Mouse (Mus musculus) liver, postnatal 0 days (tissue): ENCODE data around the gene Gramd4. TPM values are rescaled to one million over a fixed set of nuclear protein-coding genes. Genes with fewer than 3 reads are reported as not detected.

ENCODE experiments used
- ATAC-seq: fragments of 200-750 bp; cut with Nextera tagmentation; 2 replicates; pipeline ENCODE4 v1.8.0; 2017; ENCODE audit warnings: mild to moderate bottlenecking, moderate library complexity
- DNase-seq: peaks from one replicate; pipeline ENCODE4 v3.0.0-alpha.2; 2016
- H3K27ac ChIP-seq: fragments of 300-500 bp; sonication (generic); 2 replicates; pipeline ENCODE4 v1.5.1; 2014; ENCODE audit warnings: antibody characterized with exemption, moderate library complexity, mild to moderate bottlenecking, low read depth
- H3K27me3 ChIP-seq: fragments of 300-500 bp; sonication (generic); 2 replicates; pipeline ENCODE4 v1.6.1; 2014; ENCODE audit warnings: low read length, control low read depth, mixed read lengths; ENCODE audit not compliant: insufficient read depth
- H3K36me3 ChIP-seq: fragments of 300-500 bp; sonication (generic); replicated peaks from 2 replicates; pipeline ENCODE4 v1.6.1; 2014; ENCODE audit warnings: mild to moderate bottlenecking, control low read depth, low read length, moderate library complexity, mixed read lengths; ENCODE audit not compliant: insufficient read depth
- H3K4me1 ChIP-seq: fragments of 300-500 bp; sonication (generic); 2 replicates; pipeline ENCODE4 v1.6.1; 2014; ENCODE audit warnings: antibody characterized with exemption, mild to moderate bottlenecking, control low read depth; ENCODE audit not compliant: insufficient read depth
- H3K4me2 ChIP-seq: fragments of 300-500 bp; sonication (generic); 2 replicates; pipeline ENCODE4 v1.6.1; 2014; ENCODE audit warnings: low read depth, mild to moderate bottlenecking, low read length, moderate library complexity, mixed read lengths
- H3K4me3 ChIP-seq: fragments of 300-500 bp; sonication (generic); 2 replicates; pipeline ENCODE4 v1.5.1; 2014; ENCODE audit warnings: low read depth, low read length
- H3K9ac ChIP-seq: fragments of 300-500 bp; sonication (generic); replicated peaks from 2 replicates; pipeline ENCODE4 v1.6.1; 2014; ENCODE audit warnings: mild to moderate bottlenecking, moderate library complexity
- H3K9me3 ChIP-seq: fragments of 300-500 bp; sonication (generic); 2 replicates; pipeline ENCODE4 v1.6.1; 2016; ENCODE audit warnings: mild to moderate bottlenecking, control low read depth, low read length, mixed read lengths
- CTCF ChIP-seq: sonication (generic); IDR thresholded peaks from 2 replicates; pipeline ENCODE4 v1.5.1; 2016; ENCODE audit warnings: antibody characterized with exemption, low read depth
- EP300 ChIP-seq: IDR thresholded peaks from 2 replicates; pipeline ENCODE4 v1.6.1; 2016; ENCODE audit warnings: antibody characterized with exemption, low read depth, mild to moderate bottlenecking
- WGBS: fragments of 180-500 bp; shearing (Covaris S2); extraction: QIAGEN DNeasy Blood & Tissue Kit; methylation state at CpG from one replicate; pipeline ENCODE4 v1.1.7; 2014; ENCODE audit not compliant: insufficient replicate concordance; 5-methylcytosine and 5-hydroxymethylcytosine counted together
- polyA plus RNA-seq: library from polyadenylated mRNA; unstranded; fragments of >200 nt; fragmentation: Nextera tagmentation; extraction: Ambion mirVana; gene quantifications from 2 replicates; pipeline ENCODE4 v1.2.1, GENCODE M21; 2015

Gene Gramd4
- polyA plus RNA-seq, 1 experiment from 2014 or later, result 3.7 TPM

DNA sequence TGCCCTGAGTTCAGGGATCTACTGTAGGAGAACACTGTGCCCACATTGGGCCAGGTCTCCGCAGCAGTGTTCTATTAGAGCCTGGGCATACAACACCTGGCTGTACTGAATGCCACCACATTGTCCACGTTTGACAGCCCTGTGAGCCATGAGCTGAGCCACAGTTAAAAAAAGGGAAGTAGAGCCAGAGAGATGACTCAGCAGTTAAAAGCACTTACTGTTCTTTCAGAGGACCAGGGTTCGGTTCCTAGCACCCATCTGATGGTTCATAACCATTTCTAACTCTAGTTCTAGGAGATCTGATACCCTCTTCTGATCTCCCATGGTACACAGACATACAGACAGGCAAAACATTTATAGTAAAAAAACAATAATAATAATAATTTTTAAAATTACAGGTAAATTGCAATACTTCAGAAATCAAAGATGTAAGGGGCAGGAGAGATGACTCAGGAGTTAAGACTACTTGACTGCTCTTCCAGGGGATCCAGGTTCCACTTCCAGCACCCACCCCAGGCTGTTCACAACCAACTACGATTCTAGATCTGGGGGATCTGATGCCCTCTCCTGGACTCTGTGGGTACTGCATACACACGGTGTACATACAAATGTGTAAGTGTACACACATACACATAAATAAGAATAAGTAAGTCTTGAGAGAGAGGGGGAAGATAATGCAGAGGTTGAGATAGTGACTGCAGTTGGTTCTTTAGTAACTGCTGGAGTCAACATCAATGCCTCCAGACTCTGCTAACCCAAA lies 38.6 kb upstream of the Gramd4 start:
- no peak for ATAC-seq
- H3K9me3 ChIP-seq, result 0 out of 2 replicates have a peak, but pooled peaks cover 5% of the 10 kb centered on the region
- H3K4me2 ChIP-seq, result no peak overlapping the region
- H3K27ac ChIP-seq, result no peak overlapping the region
- H3K9ac ChIP-seq, result no peak overlapping the region
- TF ChIP-seq CTCF (peak; percentile 45; the same call in 1 of the 2 replicates), EP300 (no peak)
- DNase-seq, result no peak
- 83% methylated on average over 5 of the region's 5 CpGs for WGBS
- no peaks in the 10 kb centered on the region for H3K36me3 ChIP-seq
- H3K27me3 ChIP-seq, result peaks cover 8% of the 10 kb centered on the region; the same call in 1 of the 2 replicates
- H3K4me1 ChIP-seq, result no peaks in the 10 kb centered on the region; the same call in 1 of the 2 replicates
- no peak overlapping the region for H3K4me3 ChIP-seq

DNA sequence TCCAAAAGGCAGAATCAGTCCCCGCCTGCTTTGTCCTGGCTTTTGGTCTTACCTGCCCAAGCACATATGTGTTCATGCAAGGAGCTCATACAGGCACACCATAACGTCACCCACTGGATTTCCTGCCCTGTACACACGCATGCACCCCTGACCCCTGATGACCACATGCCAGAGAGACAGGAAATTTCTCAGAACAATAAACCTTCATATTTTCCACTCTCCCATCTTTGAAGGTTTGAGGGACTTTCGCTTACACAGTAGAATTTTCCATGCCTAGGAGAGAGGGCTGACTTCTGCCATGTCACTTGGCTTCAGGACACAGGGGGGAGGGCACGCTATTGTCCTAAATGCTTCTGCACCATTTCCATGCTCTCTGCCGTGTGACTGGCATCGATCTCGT lies 37.5 kb upstream of the Gramd4 start:
- 70% methylated on average over 8 of the region's 8 CpGs for WGBS
- H3K4me1 ChIP-seq, result no peaks in the 10 kb centered on the region; the same call in 1 of the 2 replicates

DNA sequence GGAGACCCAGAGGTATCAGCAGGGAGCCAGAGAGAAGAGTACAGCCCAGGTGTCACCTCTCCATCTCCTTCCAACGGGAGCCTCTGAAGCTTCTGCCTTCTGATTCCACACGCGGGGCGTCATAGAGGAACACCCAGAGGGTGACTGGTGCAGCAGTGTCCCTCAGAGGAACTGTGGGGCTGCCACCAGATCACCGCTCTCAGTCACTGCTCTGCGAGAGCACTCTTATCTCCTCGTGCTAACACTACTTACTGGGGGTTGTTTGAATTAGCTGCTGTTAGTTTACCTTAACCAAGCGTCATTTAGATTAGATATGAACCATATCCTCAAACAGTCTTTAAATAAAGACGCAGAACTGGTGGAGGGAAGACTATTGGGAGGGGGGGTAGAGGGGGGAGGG lies 36.2 kb upstream of the Gramd4 start:
- no peaks in the 10 kb centered on the region; the same call in 1 of the 2 replicates for H3K4me1 ChIP-seq
- no peak overlapping the region for H3K4me3 ChIP-seq
- H3K27me3 ChIP-seq, result peaks cover 8% of the 10 kb centered on the region; the same call in 1 of the 2 replicates
- no peak for DNase-seq
- 13% methylated on average over 9 of the region's 9 CpGs for WGBS
- ATAC-seq, result peak; percentile 36; the same call in 1 of the 2 replicates
- H3K36me3 ChIP-seq, result no peaks in the 10 kb centered on the region
- H3K9me3 ChIP-seq, result 0 out of 2 replicates have a peak, but pooled peaks cover 5% of the 10 kb centered on the region
- H3K4me2 ChIP-seq, result no peak overlapping the region
- no peak overlapping the region for H3K9ac ChIP-seq
- no peak for TF ChIP-seq EP300
- TF ChIP-seq CTCF, result no peak
- no peak overlapping the region for H3K27ac ChIP-seq

More for the DNA sequence above, 37.5 kb upstream of the Gramd4 start:
- DNase-seq, result no peak
- no peak for ATAC-seq
- Histone ChIP-seq H3K27me3 (peaks cover 8% of the 10 kb centered on the region; the same call in 1 of the 2 replicates), H3K36me3 (no peaks in the 10 kb centered on the region), H3K9ac (no peak overlapping the region), H3K4me3 (no peak overlapping the region), H3K4me2 (no peak overlapping the region), H3K27ac (no peak overlapping the region), H3K9me3 (0 out of 2 replicates have a peak, but pooled peaks cover 5% of the 10 kb centered on the region)
- TF ChIP-seq EP300, result no peak
- TF ChIP-seq CTCF, result no peak

DNA sequence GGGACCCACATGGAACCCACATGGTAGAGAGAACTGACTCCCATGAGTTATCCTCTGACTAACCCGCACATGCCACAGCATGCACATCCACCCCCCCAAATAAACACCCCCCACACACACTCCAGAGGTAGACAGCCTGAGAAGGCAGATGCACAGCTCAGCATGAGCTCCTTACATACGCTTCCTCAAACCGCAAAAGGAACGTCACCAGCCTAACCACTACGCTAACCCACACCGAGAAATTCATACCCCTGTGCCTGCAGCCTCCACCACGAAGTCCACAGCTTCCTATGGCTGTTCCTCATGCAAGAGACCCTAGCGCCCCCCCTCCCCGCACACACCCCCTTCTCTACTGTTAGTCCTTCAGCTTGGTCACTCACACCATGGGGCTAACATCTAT lies 35.5 kb upstream of the Gramd4 start:
- no peak for DNase-seq
- Histone ChIP-seq H3K4me3 (no peak overlapping the region), H3K4me1 (no peaks in the 10 kb centered on the region; the same call in 1 of the 2 replicates), H3K27ac (no peak overlapping the region), H3K36me3 (no peaks in the 10 kb centered on the region), H3K9ac (no peak overlapping the region), H3K4me2 (no peak overlapping the region), H3K9me3 (0 out of 2 replicates have a peak, but pooled peaks cover 5% of the 10 kb centered on the region), H3K27me3 (peaks cover 8% of the 10 kb centered on the region; the same call in 1 of the 2 replicates)
- WGBS, result 29% methylated on average over 9 of the region's 9 CpGs
- TF ChIP-seq CTCF (no peak), EP300 (no peak)
- no peak for ATAC-seq

DNA sequence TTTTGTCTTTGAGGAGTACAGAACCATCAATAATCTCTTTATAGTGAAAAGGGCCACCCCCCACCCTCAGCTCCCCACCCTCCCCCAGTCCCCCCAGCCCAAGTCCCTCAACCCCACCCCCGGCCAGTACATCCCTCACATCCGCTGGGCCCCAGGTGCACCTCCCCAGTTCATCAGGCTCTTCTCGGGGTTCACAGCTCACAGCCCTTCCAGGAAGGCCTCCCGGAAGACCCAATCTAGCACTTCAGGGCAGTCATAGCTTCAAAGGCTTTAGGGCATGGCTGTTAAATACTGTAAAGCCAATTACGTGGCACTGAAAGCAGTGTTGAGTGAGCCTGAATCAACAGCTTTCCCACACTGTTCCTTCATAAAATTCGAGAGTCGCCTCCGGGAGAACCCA lies 29.6 kb upstream of the Gramd4 start:
- TF ChIP-seq CTCF (no peak), EP300 (no peak)
- DNase-seq, result no peak
- peaks cover 19% of the 10 kb centered on the region for H3K27me3 ChIP-seq
- no peak overlapping the region for H3K4me2 ChIP-seq
- no peaks in the 10 kb centered on the region for H3K36me3 ChIP-seq
- WGBS, result 53% methylated on average over 8 of the region's 8 CpGs
- H3K4me3 ChIP-seq, result no peak overlapping the region
- ATAC-seq, result no peak
- no peak overlapping the region for H3K27ac ChIP-seq
- H3K4me1 ChIP-seq, result peaks cover under 1% of the 10 kb centered on the region; the same call in 1 of the 2 replicates
- no peaks in the 10 kb centered on the region for H3K9me3 ChIP-seq
- no peak overlapping the region for H3K9ac ChIP-seq

DNA sequence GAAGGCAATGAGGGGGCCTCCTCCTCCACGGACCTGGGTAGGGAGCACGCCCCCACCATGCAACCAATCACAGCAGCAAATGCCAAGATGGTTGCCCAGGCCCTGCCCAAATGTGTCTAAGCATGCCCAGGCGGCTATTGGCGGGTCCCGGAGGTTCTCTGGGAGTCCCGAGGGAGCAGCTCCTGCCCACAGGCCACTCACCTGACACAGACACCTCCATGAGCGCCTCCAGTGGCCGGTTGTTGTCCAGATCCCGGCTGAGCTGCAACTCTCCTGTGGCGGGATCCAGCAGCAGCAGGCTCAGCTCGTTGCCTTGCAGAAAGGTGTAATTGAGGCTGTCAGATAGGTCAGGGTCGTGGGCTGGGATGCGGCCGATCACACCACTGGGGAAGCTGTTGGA lies 27.5 kb upstream of the Gramd4 start:
- Histone ChIP-seq H3K27me3 (peaks cover 34% of the 10 kb centered on the region), H3K4me1 (peaks cover 18% of the 10 kb centered on the region), H3K27ac (no peak overlapping the region), H3K4me2 (no peak overlapping the region), H3K9ac (no peak overlapping the region), H3K9me3 (no peaks in the 10 kb centered on the region), H3K36me3 (no peaks in the 10 kb centered on the region), H3K4me3 (no peak overlapping the region)
- ATAC-seq (no peak), DNase-seq (no peak)
- 72% methylated on average over 14 of the region's 14 CpGs for WGBS
- TF ChIP-seq CTCF (no peak), EP300 (no peak)
